Mouse (Mus musculus): ENCODE data around the gene Prkcz.

DNA sequence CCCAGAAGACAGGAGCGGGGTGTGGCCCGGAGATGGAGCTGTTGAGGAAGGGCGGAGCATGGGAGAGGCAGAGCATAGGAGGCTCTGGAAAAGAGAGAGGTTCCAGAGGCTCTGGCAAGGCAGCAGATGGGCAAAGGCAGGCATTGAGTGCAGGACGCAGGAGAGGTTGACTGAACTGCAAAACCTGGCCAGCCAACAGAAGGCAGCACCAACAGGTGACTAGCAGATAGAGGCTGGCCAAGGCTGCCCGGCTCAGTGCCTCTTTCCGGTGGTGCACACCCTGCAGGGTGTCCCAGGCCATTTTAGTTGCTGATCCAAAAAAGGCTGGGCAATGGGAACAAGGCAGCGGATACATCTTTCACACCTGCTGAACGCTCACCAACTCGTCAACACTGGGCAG lies 119.4 kb downstream of the Prkcz start:
- TF ChIP-seq POLR2A (IDR thresholded peaks at IDR 0.05; ENCODE audit: low read depth, low read length), result no peak
- TF ChIP-seq MEF2A (IDR thresholded peaks at IDR 0.05; ENCODE audit: borderline replicate concordance, low read depth, low read length), result no peak
- no peak for TF ChIP-seq CTCF (conservative IDR thresholded peaks at IDR 0.05 in 1 of 2, IDR thresholded peaks at IDR 0.05 in 1 of 2; ENCODE audit: low read depth in 2 of 2, low read length in 2 of 2)
- TF ChIP-seq TCF12 (IDR thresholded peaks at IDR 0.05; ENCODE audit: low read depth, low read length), result no peak
- no peak for TF ChIP-seq MAX (IDR thresholded peaks at IDR 0.05; ENCODE audit: low read length)
- no peak for TF ChIP-seq NRF1 (IDR thresholded peaks at IDR 0.05; ENCODE audit: low read depth, low read length)
- no peak for TF ChIP-seq ZNF384 (IDR thresholded peaks at IDR 0.05; ENCODE audit: low read depth, low read length)
- no peak for TF ChIP-seq EP300 (IDR thresholded peaks at IDR 0.05; ENCODE audit: low read length)
- TF ChIP-seq E2F4 (IDR thresholded peaks at IDR 0.05; ENCODE audit: insufficient replicate concordance, low read depth, low read length), result no peak
- no peak for TF ChIP-seq CHD2 (IDR thresholded peaks at IDR 0.05; ENCODE audit: low read length)
- TF ChIP-seq SMC3 (IDR thresholded peaks at IDR 0.05; ENCODE audit: low read depth, low read length), result no peak
- no peak for TF ChIP-seq HCFC1 (IDR thresholded peaks at IDR 0.05; ENCODE audit: low read depth, low read length)
- TF ChIP-seq CHD1 (IDR thresholded peaks at IDR 0.05; ENCODE audit: low read depth, low read length), result no peak
